Mouse (Mus musculus) T-helper 1 cell (primary cell): ENCODE data around the gene Arhgap15.

Experiments
- in situ Hi-C: fragments of 300-600 bp; cut with MboI, MseI; formaldehyde crosslinking; loops from one replicate; pipeline ENCODE4 v1.15.1; 2025; ENCODE audit warnings: high pct_unique_total_duplicates

The Arhgap15 gene

DNA sequence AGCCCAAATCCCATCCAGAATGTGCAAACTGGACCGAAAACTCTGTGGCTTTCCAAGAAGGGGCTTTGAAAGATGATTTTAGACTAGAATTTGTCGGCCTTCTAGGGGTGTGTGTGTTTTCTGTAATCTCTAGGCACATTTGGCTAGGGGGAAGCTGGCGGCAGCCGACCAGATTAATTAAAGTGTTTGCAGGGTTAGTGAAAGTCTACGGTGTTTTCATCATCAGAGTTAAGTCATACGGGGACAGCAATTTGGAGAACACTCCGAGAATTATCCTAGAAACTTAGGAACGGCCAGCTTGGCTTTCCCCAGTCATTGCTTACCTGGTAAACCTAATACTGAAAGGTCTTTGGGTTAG is 356.6 kb downstream of the Arhgap15 start:
- in situ Hi-C loops: no loop called here

DNA sequence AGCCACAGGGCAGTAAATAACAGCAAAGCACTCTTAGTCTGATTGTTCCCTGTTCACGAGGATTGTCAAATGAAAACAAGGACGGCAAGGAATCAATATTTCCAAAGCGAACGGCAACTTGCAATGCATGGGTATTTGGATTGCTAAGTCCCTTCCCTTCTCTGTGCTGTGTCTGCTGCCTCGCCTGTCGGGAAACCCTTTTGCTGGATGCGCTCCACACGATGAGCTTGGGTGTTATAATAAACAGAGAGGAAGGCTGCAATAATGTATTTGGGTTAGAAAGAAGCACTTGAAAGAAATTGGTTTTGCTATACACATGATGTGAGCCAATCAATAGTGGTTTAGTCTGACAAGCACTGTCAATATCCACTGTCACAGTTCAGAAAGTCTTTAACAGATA is 357.7 kb downstream of the Arhgap15 start:
- in situ Hi-C loops: no loop called here

- in situ Hi-C loops: no loop called here
Observed at GRCm38 (mm10) chr2:44111276-44111675, 362.7 kb downstream of the Arhgap15 start.

DNA sequence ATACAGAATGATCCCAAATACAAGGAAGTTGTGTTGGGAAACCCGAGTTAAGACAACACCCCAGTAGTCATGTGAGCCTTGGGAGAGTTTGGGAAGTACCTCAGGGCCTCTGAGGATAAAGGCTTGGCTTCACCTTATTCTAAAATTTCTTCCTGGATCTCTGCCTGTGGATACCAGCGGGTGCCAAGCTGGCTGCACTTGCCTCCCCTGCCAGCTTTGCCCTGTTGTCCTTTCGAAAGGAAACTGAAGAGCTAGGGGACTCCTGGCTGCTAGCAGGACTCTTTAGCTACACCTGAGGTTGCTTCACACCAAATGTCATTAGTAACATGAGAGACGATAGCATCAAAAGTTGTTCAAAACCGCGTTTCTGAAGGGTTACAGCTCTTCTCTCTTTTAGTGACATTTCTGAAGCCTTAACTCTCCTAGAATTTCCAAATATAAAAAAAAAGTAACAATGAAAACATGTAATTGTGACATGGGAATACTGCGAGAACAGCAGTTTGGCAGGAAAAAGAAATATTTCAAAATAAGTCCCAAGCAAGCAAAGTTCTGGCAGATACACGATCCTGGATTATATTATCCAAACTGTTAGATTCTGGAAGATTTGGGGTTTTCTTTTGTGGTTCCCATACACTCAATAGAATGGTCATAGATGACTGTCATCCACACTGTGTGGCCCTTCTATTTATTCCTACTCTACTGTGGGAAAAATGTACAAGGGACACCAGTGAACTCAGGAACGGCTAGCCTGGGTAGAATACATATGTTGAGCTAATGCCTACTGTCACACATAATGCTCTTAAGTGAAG is 364.6 kb downstream of the Arhgap15 start:
- in situ Hi-C loops: no loop called here

- in situ Hi-C loops: no loop called here
Observed at GRCm38 (mm10) chr2:44114296-44114695, 365.7 kb downstream of the Arhgap15 start.

- in situ Hi-C loops: no loop called here
Observed at GRCm38 (mm10) chr2:44121162-44121561, 372.5 kb downstream of the Arhgap15 start.

- in situ Hi-C loops: no loop called here
Observed at GRCm38 (mm10) chr2:44123246-44123645, 374.6 kb downstream of the Arhgap15 start.

- in situ Hi-C loops: no loop called here
Observed at GRCm38 (mm10) chr2:44124093-44124492, 375.5 kb downstream of the Arhgap15 start.

DNA sequence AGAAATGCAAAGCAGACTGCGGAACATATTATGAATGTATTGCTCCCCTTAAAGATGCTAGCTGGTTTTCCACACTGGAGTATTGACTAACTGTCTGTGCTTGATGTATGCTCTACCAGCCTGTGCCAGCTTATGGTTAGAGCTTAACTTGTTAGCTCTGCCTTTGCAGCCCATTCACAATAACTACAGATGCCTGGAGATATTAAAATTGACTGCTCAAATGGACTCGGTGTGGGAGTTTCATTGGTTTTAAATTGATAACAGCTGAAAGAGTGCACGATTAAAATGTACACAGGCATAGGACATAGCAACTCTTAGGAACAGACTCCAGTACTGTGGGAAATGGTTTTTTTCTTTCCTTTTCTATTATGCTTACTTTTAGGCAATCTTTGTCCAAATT is 376.1 kb downstream of the Arhgap15 start:
- in situ Hi-C loops: no loop called here

GRCm38 (mm10) chr2:44126044-44126695 is 377.5 kb downstream of the Arhgap15 start:
- in situ Hi-C loops: no loop called here

DNA sequence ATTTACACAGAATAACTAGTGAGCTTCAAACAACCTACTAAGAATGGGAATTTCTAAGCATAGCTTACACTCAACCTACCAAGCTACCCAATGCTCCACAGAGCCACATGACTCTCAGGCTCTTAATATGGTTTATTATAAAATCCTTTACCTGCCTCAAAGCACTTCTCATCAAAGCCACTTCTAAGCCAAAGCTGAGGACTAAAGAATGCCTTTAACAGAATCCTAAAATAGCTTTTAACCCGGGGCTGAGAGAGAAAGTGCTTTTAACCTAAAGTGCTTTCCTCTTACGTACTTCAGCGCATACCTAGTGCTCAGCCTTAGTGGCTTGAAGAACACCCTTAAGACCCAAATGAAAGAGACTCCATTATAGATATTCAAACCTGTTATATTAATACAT is 380.9 kb downstream of the Arhgap15 start:
- in situ Hi-C loops: no loop called here

DNA sequence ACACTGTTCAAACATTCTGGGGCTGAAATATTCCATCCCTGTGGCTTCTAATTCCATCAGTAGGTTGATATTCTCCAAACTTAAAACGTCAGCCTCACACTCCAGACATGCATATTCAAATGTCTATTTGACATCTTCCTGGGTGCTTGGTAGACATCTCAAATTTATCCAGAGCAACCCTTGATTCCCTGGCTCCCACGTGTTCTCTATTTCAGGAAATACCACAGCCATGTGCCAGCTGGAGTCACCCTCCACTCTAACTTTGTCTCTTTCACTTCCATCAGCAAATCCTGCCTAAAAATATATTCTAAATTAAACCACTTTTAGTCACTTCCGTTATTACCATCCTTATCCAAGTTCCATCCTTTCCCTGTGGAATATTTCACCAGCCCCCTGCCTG is 382.6 kb downstream of the Arhgap15 start:
- in situ Hi-C loops: no loop called here

DNA sequence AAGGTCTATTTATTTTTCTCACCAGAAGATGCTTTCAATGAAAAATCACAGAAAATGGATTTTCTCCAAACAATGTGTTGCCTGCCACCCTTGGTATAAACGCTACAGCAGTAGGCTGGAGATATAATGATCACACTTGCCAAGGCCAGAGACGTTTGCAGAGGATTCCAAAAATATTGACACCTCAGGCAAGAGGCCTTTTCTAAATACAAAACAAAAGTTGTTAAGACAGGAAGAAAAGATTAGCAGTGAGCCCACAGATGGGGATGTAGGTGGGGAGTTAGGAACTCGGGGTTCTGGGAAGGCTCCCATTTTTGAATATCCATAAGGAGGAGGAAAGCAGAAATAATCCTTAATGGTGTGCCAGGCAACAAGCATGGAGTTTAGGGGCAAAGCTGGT is 386.2 kb downstream of the Arhgap15 start:
- in situ Hi-C loops: no loop called here

- in situ Hi-C loops: no loop called here
Observed at GRCm38 (mm10) chr2:44140455-44140854, 391.8 kb downstream of the Arhgap15 start.

DNA sequence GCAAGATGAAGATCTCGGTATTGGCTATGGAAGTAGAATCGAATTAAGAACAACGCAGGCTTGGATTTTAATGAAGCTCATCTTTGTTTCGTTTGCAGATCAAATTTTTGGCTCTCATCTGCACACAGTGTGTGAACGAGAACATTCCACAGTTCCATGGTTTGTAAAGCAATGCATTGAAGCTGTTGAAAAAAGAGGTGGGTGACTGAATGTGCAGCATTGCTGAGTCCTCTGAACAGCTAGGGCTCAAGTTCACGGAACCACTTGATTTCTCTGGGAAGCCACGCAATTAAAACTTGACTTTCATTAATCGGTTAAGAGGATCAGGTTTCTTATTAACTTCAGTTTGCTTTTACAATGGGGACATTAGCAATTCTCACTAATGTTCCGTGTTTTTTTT is 393.5 kb downstream of the Arhgap15 start:
- in situ Hi-C loops: no loop called here

DNA sequence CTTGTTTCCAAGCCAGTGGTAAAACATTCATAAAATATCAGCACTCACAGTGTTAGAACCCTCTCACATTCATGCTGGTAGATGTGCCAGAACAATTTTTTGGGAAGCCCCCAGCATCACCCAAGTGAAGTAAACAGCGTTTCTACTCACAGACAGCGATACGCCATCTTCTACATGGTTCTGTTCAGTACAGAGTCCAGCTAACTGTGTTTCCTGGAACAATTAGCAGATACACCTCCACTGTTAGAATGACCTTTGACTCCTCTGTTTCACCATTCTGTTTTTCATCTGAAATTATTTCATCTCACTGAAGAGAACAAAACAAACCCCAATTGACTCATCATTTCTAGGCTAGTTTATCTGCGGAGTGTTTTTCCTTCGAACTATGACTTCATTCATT is 394.0 kb downstream of the Arhgap15 start:
- in situ Hi-C loops: no loop called here

DNA sequence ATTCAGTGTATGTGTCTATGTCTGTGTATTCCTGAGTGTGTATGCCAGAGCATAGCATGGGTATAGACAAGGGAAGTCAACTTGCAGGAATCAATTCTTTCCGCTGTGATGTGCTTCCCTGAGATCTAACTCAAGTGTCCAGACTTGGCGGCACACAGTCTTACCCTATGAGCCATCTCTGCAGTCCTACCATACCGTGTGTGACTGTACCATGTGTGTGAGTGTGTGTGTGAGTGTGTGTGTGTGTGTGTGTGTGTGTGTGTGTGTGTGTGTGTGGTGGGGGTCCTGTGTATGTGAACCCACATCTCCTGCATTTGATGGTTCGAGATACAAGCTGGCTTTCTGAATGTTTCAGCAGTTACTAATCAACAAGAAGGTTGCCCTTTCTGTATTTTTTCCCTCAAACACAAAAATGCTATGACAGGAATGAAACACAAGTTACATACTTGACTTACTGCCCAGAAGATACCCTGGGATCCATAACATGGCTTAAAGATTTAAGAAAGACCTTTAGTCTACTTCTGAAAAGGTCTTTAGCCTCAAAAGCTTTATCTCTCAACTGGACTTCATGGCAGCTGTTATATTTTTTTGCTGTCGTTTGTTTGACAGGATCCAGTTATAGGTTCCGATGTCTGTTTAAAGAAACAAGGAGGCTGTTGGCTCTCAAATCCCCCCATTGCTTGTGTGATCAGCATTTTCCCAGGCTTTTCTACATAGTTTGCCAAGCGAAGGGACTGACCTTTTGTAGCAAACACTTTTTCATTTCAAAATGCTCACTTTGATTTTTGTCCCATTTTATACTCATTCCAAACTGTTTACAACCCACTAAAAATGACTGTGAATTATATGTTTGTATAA is 397.7 kb downstream of the Arhgap15 start:
- in situ Hi-C loops: no loop called here

- in situ Hi-C loops: no loop called here
Observed at GRCm38 (mm10) chr2:44147486-44147885, 398.9 kb downstream of the Arhgap15 start.

DNA sequence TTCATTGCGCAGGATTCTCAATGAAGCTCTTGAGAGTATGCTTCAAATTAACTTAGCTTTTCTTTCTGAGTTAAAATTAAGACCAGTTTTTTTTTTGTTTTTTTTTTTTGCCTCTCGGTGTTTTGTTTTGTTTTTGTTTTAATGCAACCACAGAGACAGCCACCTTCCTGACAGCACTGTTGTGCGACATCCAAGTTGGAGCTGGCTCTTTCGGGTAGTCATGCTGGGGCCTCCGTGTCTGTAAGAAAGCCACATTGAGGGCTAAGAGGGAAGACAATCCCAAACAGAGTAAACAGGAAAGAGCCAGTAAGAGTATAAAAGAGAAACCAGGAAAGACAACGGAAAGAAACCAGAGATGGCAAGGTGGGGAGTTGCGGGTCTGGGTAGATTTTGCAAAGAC is 399.3 kb downstream of the Arhgap15 start:
- in situ Hi-C loops: no loop called here

DNA sequence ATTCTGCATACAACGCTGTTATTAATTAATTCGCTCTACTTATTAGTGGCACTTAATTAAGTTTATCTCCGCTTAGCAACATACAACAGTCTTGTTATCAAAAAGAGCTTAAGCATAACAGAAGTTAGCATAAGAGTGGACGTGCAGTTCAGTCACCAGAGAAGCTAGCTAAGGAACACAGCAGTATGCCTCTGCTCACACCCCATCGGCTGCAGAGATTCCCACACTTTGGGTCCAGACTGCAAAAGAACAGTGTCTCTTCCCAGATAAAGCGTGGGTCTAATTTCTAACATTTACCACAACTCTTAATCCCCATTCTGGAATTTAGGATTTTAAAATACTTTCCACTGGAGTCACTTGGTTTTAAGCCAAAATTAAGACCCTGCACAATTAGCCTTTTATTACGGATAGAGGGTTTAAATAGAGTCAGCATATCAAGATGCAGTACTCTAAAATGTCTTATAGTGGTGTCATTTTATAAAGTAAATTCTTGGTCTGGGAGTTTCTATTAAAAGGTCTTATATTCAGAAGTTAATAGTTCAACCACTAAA is 400.0 kb downstream of the Arhgap15 start:
- in situ Hi-C loops: no loop called here

DNA sequence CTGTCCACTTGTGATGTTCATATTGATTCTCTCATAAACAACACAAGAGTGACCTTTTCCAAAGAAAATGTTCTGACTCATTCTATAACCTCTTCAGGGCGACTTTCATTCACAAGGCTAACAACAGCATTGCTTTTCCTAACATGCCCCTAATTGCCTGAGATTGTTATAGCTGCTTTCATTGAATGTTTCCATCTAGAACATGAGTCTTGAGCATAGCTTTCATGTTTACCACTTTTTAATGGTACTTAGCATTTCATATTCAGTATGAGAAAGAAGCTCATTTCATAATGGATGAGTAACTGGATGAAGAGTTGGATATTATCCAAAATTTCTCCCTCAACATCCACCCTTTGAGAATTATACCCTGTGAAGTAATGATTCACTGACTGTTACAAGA is 403.7 kb downstream of the Arhgap15 start:
- in situ Hi-C loops: no loop called here

GRCm38 (mm10) chr2:44160358-44160757 is 411.7 kb downstream of the Arhgap15 start:
- in situ Hi-C loops: no loop called here
